13 mouse cellular contexts compared by ENCODE assay signal in genomic region chr5:33147691-33148090, GRCm38 (mm10). TPM values are rescaled to one million over a fixed set of nuclear protein-coding genes. Genes with fewer than 3 reads are reported as not detected.
DNase-seq lines count a peak whose midpoint lies in the region; ATAC-seq and TF ChIP-seq lines count a peak whose summit lies in the region.
"Had no signal": no experiment of that assay in that cellular context is flagged by ENCODE, and none has a peak within 500 bp of the region (broad histone marks: within the 10 kb centered on the region; RNA-seq: fewer than 3 reads in every experiment).

No protein-coding gene starts in this region.

- H3K27me3 ChIP-seq in cerebellum, adult 2 months (ENCODE audit: control insufficient read depth, insufficient read depth, low read length) = no peaks in the 10 kb centered on the region
- H3K27me3 ChIP-seq in hindbrain, postnatal 0 days (ENCODE audit: insufficient read depth, low read length) = no peaks in the 10 kb centered on the region
- no peaks in the 10 kb centered on the region for H3K27me3 ChIP-seq in hindbrain, embryonic 13.5 days
- H3K27me3 ChIP-seq: heart, embryonic 15.5 days had no signal

- ATAC-seq in hindbrain, postnatal 0 days = 0 out of 2 replicates have a peak, but pooled peaks have one; percentile 21
- no peak for ATAC-seq in hindbrain, embryonic 13.5 days (ENCODE audit: low FRiP score)
- ATAC-seq: activated CD4-positive, CD25-positive, alpha-beta regulatory T cell, adult 4 months had no signal

- H3K9ac ChIP-seq in hindbrain, postnatal 0 days (replicated peaks; ENCODE audit: low read length) = no peak overlapping the region
- H3K9ac ChIP-seq in hindbrain, embryonic 13.5 days = no peak overlapping the region
- H3K9ac ChIP-seq: heart, embryonic 15.5 days had no signal

- no peak overlapping the region for H3K4me2 ChIP-seq in hindbrain, postnatal 0 days (ENCODE audit: low read depth, low read length)
- H3K4me2 ChIP-seq in hindbrain, embryonic 13.5 days = no peak overlapping the region
- H3K4me2 ChIP-seq: heart, embryonic 15.5 days had no signal

- H3K4me1 ChIP-seq in cerebellum, adult 2 months (ENCODE audit: control insufficient read depth, insufficient read depth, low read length) = no peaks in the 10 kb centered on the region; the same call in 1 of the 2 replicates
- no peaks in the 10 kb centered on the region for H3K4me1 ChIP-seq in hindbrain, postnatal 0 days (ENCODE audit: insufficient read depth, low read length)
- no peaks in the 10 kb centered on the region for H3K4me1 ChIP-seq in hindbrain, embryonic 13.5 days (replicated peaks)

- no peak overlapping the region for H3K27ac ChIP-seq in cerebellum, adult 2 months (ENCODE audit: insufficient read depth, low read length)
- H3K27ac ChIP-seq in hindbrain, postnatal 0 days = no peak overlapping the region
- H3K27ac ChIP-seq in hindbrain, embryonic 13.5 days = no peak overlapping the region
- H3K27ac ChIP-seq: heart, embryonic 15.5 days had no signal

- no peaks in the 10 kb centered on the region for H3K36me3 ChIP-seq in hindbrain, postnatal 0 days (ENCODE audit: insufficient read depth, low read length)
- H3K36me3 ChIP-seq in hindbrain, embryonic 13.5 days = no peaks in the 10 kb centered on the region
- H3K36me3 ChIP-seq: heart, embryonic 15.5 days had no signal

- TF ChIP-seq POLR2A in cerebellum, adult 2 months (IDR thresholded peaks at IDR 0.05; ENCODE audit: borderline replicate concordance, insufficient read depth, low read length) = no peak

- DNase-seq in cerebellum, adult 2 months = peak; percentile 11 to 25
- no peak for DNase-seq in cerebellum, adult 11 months
- peak; percentile 15 for DNase-seq in hindbrain, postnatal 0 days (ENCODE audit: low spot score)
- DNase-seq in Muller cell, postnatal 12 days (ENCODE audit: inconsistent ontology term) = peak; percentile 67
- DNase-seq in fibroblast of lung, adult 2 months (ENCODE audit: low read depth) = peak; percentile 54
- no peak for DNase-seq in thymus, postnatal 4 days
- DNase-seq in retina, embryonic 14.5 days (ENCODE audit: low spot score) = no peak
- DNase-seq: cerebellum, adult 8-10 months; thymus, adult 2 months had no signal

- H3K9me3 ChIP-seq in hindbrain, postnatal 0 days (ENCODE audit: low read length) = no peaks in the 10 kb centered on the region
- no peaks in the 10 kb centered on the region for H3K9me3 ChIP-seq in hindbrain, embryonic 13.5 days
- H3K9me3 ChIP-seq: heart, embryonic 15.5 days had no signal

- WGBS in cerebellum, adult 2 months = 25% methylated on average over 6 of the region's 6 CpGs
- 46% methylated on average over 6 of the region's 6 CpGs for WGBS in hindbrain, postnatal 0 days
- WGBS in hindbrain, embryonic 13.5 days = 85% methylated on average over 6 of the region's 6 CpGs

- no peak overlapping the region for H3K4me3 ChIP-seq in cerebellum, adult 2 months (replicated peaks; ENCODE audit: insufficient read depth, low read depth, low read length)
- H3K4me3 ChIP-seq in hindbrain, postnatal 0 days (ENCODE audit: low read length) = no peak overlapping the region
- H3K4me3 ChIP-seq in hindbrain, embryonic 13.5 days = no peak overlapping the region
- H3K4me3 ChIP-seq: heart, embryonic 15.5 days had no signal

- no peak for TF ChIP-seq CTCF in cerebellum, adult 2 months (IDR thresholded peaks at IDR 0.05; ENCODE audit: borderline replicate concordance, insufficient read depth, low read depth, low read length)
- TF ChIP-seq CTCF in hindbrain, postnatal 0 days (IDR thresholded peaks at IDR 0.05; ENCODE audit: low read depth) = no peak

RNA-seq across cellular contexts. Expression of gene Slc5a1, which starts 43.7 kb away (rescaled TPM):
- 4.5 and 5.0 TPM in 2 replicates for polyA plus RNA-seq in cerebellum, adult 2 months (2012; rRNA removed)
- 0.93 and 1.2 TPM in 2 replicates for total RNA-seq in hindbrain, postnatal 0 days (2014; rRNA removed)
- polyA plus RNA-seq in hindbrain, postnatal 0 days (2015; fragmentation: Nextera tagmentation; extraction: Ambion mirVana) = 0.61 and 0.78 TPM in 2 replicates
- 0.04 TPM in 1 of 2 replicates, not detected in the other for polyA plus RNA-seq in hindbrain, embryonic 13.5 days (2015; fragmentation: Nextera tagmentation; extraction: Ambion mirVana)
- total RNA-seq: left cerebral cortex, postnatal 36 days had no signal
- polyA plus RNA-seq: activated CD4-positive, CD25-positive, alpha-beta regulatory T cell, adult 4 months; heart, embryonic 15.5 days had no signal

Comparison
In these comparisons a context has a peak if more than half of its experiments do, and no peak if none do; other contexts are left out.
1. DNase-seq: peak in cerebellum, adult 2 months (2 of 2), hindbrain, postnatal 0 days (single experiment), Muller cell, postnatal 12 days (single experiment) and fibroblast of lung, adult 2 months (single experiment); none in cerebellum, adult 11 months (single experiment), thymus, postnatal 4 days (single experiment) and retina, embryonic 14.5 days (single experiment).